Mouse (Mus musculus): ENCODE results near the gene Camk1d.

DNA sequence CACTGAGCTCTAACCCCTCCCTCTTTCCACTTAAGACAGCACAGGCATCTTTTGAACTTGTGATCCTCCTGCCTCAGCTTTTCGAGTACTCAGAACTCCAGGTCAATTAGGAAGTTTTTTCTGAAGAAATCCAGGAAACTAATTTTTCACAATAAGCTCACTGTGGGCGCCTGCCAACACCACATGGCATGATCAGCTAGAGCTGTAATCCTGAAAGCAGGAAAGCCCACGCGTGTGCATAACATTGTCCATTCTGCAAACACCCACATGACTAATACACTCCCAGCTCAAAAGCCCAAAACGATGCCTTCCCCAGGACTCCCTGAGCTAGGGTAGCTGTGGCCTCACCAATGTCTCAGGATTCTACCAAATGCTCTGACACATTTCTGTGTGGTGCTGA is 125.2 kb downstream of the Camk1d start:
- TF ChIP-seq CTCF (IDR thresholded peaks at IDR 0.05; ENCODE audit: borderline replicate concordance, insufficient read depth, low read depth, low read length), result no peak
- TF ChIP-seq POLR2A (IDR thresholded peaks at IDR 0.05; ENCODE audit: borderline replicate concordance, insufficient read depth, low read length), result no peak
